Mouse (Mus musculus): ENCODE data around the gene Ctsw. TPM values are rescaled to one million over a fixed set of nuclear protein-coding genes. Genes with fewer than 3 reads are reported as not detected.
A peak's percentile ranks its signal among the peaks of the same experiment; 100 is the strongest.

Gene Ctsw
- polyA plus RNA-seq (2014; fragmentation: Nextera tagmentation; extraction: Ambion mirVana): 1.5 and 2.3 TPM in 2 replicates

DNA sequence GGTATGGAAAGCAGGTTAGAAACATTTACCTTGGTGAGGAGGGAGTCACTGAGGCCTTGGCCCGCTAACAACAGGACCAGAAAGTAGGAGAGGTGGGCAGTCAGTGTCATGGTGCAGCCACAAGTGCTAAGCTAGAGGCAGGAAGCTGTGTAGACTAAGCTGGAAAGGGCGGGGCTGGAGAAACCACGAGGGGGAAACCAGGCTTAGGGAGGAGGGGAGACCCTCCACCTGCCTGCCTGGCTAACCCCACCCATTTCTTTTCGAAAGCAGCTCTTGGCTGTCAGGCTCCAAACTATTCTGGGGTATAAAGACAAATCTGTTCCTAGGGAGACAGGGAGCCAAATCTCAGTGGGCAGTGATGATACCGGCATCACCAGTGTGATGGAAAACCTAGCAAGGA lies at the start of gene Ctsw:
Gene Ctsw (minus strand): TSS at position 134 of the 400 bp plus-strand sequence.
- no peak within 1 kb of the TSS for H3K4me2 ChIP-seq (replicated peaks; ENCODE audit: low read depth, low read length)
- no peaks in the 10 kb centered on the region for H3K27me3 ChIP-seq (ENCODE audit: control insufficient read depth, insufficient read depth, low read length)
- 39% methylated on average over 5 of the region's 5 CpGs for WGBS
- H3K4me1 ChIP-seq (ENCODE audit: control insufficient read depth, insufficient read depth, low read length): 0 out of 2 replicates have a peak, but pooled peaks cover 8% of the 10 kb centered on the region
- H3K9ac ChIP-seq (replicated peaks; ENCODE audit: low read depth, low read length): no peak within 1 kb of the TSS
- no peak within 1 kb of the TSS for H3K4me3 ChIP-seq (ENCODE audit: low read depth, low read length)
- H3K27ac ChIP-seq (ENCODE audit: low read length): no peak within 1 kb of the TSS
- H3K36me3 ChIP-seq (ENCODE audit: control insufficient read depth, insufficient read depth, low read length): peaks cover 33% of the 10 kb centered on the region
- H3K9me3 ChIP-seq (ENCODE audit: control insufficient read depth, low read depth, low read length): no peaks in the 10 kb centered on the region
- ATAC-seq (ENCODE audit: insufficient number of reproducible peaks, insufficient read depth, low FRiP score, low read depth): no peak

DNA sequence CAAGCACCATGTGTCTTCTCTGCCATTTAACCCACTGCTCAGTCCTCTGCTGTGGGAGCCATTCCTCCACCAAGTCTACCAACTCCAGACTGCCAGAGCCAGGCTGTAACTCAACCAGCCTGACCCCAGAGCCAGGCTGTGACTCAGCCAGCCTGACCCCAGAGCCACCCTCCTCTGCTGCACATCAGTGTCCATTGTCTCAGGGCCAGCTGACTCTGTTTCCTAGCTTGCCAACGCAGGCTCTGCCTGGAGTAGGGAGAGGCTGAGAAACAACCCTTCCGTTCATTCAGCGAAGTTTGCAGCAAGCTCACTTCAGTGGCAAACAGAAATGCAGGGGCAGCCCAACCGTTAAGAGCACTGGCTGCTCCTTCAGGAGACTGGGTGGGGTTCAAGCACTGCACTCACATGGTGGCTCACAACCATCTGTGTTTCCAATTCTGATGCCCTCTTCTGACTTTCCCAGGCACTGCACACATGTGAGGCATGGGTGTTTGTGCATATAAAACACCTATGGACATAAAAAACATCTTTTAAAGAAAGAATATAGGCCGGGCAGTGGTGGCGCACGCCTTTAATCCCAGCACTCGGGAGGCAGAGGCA lies 48.7 kb upstream of the Ctsw start:
- ATAC-seq (ENCODE audit: insufficient number of reproducible peaks, insufficient read depth, low FRiP score, low read depth): no peak
- no peaks in the 10 kb centered on the region for H3K27me3 ChIP-seq (ENCODE audit: control insufficient read depth, insufficient read depth, low read length)
- 75% methylated on average over 8 of the region's 8 CpGs for WGBS
- H3K4me1 ChIP-seq (ENCODE audit: control insufficient read depth, insufficient read depth, low read length): 0 out of 2 replicates have a peak, but pooled peaks cover 4% of the 10 kb centered on the region
- no peaks in the 10 kb centered on the region for H3K36me3 ChIP-seq (ENCODE audit: control insufficient read depth, insufficient read depth, low read length)
- no peak overlapping the region for H3K4me3 ChIP-seq (ENCODE audit: low read depth, low read length)
- no peak overlapping the region for H3K9ac ChIP-seq (replicated peaks; ENCODE audit: low read depth, low read length)
- no peak overlapping the region for H3K4me2 ChIP-seq (replicated peaks; ENCODE audit: low read depth, low read length)
- no peaks in the 10 kb centered on the region for H3K9me3 ChIP-seq (ENCODE audit: control insufficient read depth, low read depth, low read length)
- H3K27ac ChIP-seq (ENCODE audit: low read length): no peak overlapping the region

DNA sequence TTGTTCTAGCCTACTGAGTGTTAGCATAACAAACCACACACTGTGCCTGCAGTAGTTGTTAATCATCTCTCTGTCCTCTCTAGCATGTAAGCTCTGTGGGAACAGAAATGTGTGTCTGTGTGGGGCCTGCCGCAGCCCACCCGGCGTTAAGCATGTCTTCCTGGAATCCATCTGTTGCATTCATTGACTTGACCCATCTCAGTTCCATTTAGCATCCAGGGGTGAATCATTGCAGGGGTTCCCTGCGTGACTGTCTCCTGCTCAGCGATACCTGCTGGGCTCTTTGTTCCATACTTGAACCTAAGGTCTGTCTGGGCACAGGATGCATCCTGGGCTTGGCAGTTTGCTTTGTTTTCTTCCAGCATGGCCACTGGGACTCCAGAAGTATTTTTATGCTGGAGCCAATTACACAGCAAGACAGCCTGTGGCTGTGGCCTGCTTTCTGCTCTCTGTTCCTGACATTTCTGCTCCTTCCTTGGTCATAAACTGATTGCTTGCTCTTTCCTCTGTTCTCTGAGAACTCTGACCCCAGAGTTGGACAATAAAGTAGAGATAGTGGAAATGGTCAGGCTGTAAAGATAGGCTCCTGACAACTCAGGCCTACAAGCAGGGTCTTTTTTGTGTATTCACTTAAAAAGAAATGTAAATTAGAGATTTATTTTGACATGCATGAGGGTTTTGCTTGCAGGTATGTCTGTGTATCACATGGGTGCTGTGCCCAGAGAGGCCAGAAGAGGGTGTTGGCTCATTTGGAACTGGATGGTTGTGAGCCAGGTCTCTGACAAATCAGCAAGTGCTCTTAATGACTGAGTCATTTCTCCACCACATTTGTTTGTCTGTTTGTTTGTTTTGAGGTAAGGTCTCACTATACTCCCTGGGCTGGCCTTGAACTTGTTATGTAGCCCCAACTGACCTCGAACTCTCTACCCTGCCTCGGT lies 47.8 kb upstream of the Ctsw start:
- WGBS: 87% methylated on average over 7 of the region's 7 CpGs
- ATAC-seq (ENCODE audit: insufficient number of reproducible peaks, insufficient read depth, low FRiP score, low read depth): no peak
- H3K27me3 ChIP-seq (ENCODE audit: control insufficient read depth, insufficient read depth, low read length): no peaks in the 10 kb centered on the region
- H3K4me2 ChIP-seq (replicated peaks; ENCODE audit: low read depth, low read length): no peak overlapping the region
- H3K9ac ChIP-seq (replicated peaks; ENCODE audit: low read depth, low read length): no peak overlapping the region
- peaks cover 4% of the 10 kb centered on the region; the same call in 1 of the 2 replicates for H3K4me1 ChIP-seq (ENCODE audit: control insufficient read depth, insufficient read depth, low read length)
- H3K27ac ChIP-seq (ENCODE audit: low read length): no peak overlapping the region
- no peak overlapping the region for H3K4me3 ChIP-seq (ENCODE audit: low read depth, low read length)
- H3K36me3 ChIP-seq (ENCODE audit: control insufficient read depth, insufficient read depth, low read length): no peaks in the 10 kb centered on the region
- no peaks in the 10 kb centered on the region for H3K9me3 ChIP-seq (ENCODE audit: control insufficient read depth, low read depth, low read length)

DNA sequence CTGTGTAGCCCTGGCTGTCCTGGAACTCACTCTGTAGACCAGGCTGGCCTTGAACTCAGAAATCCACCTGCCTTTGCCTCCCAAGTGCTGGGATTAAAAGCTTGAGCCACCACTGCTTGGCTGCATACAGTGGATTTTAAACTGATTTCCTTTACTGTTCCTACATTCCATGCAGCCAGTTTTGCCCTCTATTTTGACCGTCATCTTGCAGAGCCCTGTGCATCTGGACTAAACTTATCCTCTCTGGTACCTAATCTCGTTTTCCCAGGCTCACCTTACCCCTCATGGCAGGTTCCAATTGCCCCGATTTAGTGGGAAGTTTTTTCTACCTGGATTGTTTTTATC lies 44.7 kb upstream of the Ctsw start:
- Histone ChIP-seq H3K4me3 (ENCODE audit: low read depth, low read length) (no peak overlapping the region), H3K4me2 (replicated peaks; ENCODE audit: low read depth, low read length) (no peak overlapping the region), H3K36me3 (ENCODE audit: control insufficient read depth, insufficient read depth, low read length) (no peaks in the 10 kb centered on the region), H3K9ac (replicated peaks; ENCODE audit: low read depth, low read length) (no peak overlapping the region), H3K27ac (ENCODE audit: low read length) (no peak overlapping the region), H3K4me1 (ENCODE audit: control insufficient read depth, insufficient read depth, low read length) (peaks cover 8% of the 10 kb centered on the region; the same call in 1 of the 2 replicates), H3K9me3 (ENCODE audit: control insufficient read depth, low read depth, low read length) (no peaks in the 10 kb centered on the region), H3K27me3 (ENCODE audit: control insufficient read depth, insufficient read depth, low read length) (no peaks in the 10 kb centered on the region)
- 81% methylated on average over 3 of the region's 3 CpGs for WGBS
- no peak for ATAC-seq (ENCODE audit: insufficient number of reproducible peaks, insufficient read depth, low FRiP score, low read depth)

DNA sequence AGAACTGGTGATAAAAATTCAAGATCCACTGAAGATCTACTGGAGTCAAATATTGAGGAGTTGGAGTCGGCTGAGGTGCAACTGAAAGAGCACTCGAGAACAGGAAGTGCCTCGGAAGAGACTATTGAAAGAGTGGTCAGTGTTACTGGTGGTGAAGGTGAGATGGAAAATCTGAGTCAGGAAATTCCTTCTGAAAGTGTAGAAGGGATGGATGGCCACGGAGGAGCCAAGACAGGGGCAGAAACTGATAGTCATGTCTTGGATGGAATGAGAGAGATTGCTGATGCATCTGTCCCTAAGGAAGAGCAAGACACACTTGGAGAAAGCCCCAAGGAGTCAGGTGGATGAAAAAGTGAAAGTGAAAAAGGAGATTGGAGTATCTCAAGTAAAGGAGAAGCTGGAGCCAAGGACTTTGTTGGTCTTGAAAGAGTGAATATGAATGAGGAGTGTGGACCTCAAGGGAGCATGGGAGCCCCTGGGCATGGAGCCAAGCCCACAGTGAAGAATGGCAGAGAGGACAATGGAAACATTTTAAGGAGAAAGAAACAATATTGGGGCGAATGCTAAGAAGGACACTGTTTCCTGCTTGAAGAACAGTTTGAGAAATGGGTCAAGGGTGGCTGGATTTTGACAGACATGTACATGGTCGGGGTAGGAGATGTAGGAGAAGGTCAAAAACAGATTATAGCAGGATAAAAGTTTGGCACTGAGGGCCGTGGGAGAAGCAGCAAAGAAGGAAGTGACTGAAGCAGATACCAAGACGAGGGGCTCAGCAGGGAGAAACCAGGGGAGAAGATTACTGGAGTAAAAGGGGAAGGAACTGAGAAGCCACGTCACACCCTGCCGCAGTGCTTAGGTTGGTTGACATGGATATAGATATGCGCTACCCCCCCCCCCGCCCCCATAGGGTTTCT lies 44.0 kb upstream of the Ctsw start:
- H3K9ac ChIP-seq (replicated peaks; ENCODE audit: low read depth, low read length): no peak overlapping the region
- no peak overlapping the region for H3K4me2 ChIP-seq (replicated peaks; ENCODE audit: low read depth, low read length)
- H3K4me3 ChIP-seq (ENCODE audit: low read depth, low read length): no peak overlapping the region
- H3K27ac ChIP-seq (ENCODE audit: low read length): 0 out of 2 replicates have a peak overlapping the region, but pooled peaks have one; percentile 3
- H3K27me3 ChIP-seq (ENCODE audit: control insufficient read depth, insufficient read depth, low read length): no peaks in the 10 kb centered on the region
- H3K9me3 ChIP-seq (ENCODE audit: control insufficient read depth, low read depth, low read length): no peaks in the 10 kb centered on the region
- H3K36me3 ChIP-seq (ENCODE audit: control insufficient read depth, insufficient read depth, low read length): no peaks in the 10 kb centered on the region
- 77% methylated on average over 12 of the region's 12 CpGs for WGBS
- H3K4me1 ChIP-seq (ENCODE audit: control insufficient read depth, insufficient read depth, low read length): peaks cover 8% of the 10 kb centered on the region; the same call in 1 of the 2 replicates
- no peak for ATAC-seq (ENCODE audit: insufficient number of reproducible peaks, insufficient read depth, low FRiP score, low read depth)

DNA sequence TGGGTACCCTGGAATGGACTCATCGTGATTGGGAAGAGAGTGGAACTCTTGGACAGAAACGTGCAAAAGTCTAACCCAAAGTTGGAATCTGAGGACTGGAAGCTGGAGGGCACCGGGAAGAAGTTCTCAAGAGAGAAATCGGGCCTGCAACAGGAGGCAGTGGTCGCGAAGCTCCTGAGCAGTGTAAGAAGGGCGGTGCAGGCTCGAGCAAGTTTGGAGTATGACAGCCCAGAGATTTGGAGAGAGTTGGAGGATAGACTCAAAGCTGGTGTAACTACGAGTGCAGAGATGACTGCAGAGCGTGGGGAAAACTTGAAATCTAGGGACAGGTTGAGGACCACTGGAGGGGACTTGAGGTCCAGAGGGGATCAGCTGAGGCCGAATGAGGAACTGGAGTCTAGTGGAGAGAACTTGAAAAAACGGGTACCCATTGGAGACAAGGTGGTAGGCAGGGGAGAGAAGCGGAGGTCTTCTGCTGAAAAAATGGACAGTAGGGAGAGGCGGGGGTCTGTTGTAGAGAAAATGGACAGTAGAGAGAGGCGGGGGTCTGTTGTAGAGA lies 42.8 kb upstream of the Ctsw start:
- Histone ChIP-seq H3K9ac (replicated peaks; ENCODE audit: low read depth, low read length) (peak overlapping the region; percentile 57), H3K4me3 (ENCODE audit: low read depth, low read length) (peak overlapping the region; percentile 45), H3K27ac (ENCODE audit: low read length) (0 out of 2 replicates have a peak overlapping the region, but pooled peaks have one; percentile 10), H3K4me1 (ENCODE audit: control insufficient read depth, insufficient read depth, low read length) (peaks cover 8% of the 10 kb centered on the region; the same call in 1 of the 2 replicates), H3K4me2 (replicated peaks; ENCODE audit: low read depth, low read length) (peak overlapping the region; percentile 76), H3K9me3 (ENCODE audit: control insufficient read depth, low read depth, low read length) (no peaks in the 10 kb centered on the region), H3K36me3 (ENCODE audit: control insufficient read depth, insufficient read depth, low read length) (no peaks in the 10 kb centered on the region), H3K27me3 (ENCODE audit: control insufficient read depth, insufficient read depth, low read length) (no peaks in the 10 kb centered on the region)
- WGBS: 46% methylated on average over 15 of the region's 15 CpGs
- ATAC-seq (ENCODE audit: insufficient number of reproducible peaks, insufficient read depth, low FRiP score, low read depth): no peak

DNA sequence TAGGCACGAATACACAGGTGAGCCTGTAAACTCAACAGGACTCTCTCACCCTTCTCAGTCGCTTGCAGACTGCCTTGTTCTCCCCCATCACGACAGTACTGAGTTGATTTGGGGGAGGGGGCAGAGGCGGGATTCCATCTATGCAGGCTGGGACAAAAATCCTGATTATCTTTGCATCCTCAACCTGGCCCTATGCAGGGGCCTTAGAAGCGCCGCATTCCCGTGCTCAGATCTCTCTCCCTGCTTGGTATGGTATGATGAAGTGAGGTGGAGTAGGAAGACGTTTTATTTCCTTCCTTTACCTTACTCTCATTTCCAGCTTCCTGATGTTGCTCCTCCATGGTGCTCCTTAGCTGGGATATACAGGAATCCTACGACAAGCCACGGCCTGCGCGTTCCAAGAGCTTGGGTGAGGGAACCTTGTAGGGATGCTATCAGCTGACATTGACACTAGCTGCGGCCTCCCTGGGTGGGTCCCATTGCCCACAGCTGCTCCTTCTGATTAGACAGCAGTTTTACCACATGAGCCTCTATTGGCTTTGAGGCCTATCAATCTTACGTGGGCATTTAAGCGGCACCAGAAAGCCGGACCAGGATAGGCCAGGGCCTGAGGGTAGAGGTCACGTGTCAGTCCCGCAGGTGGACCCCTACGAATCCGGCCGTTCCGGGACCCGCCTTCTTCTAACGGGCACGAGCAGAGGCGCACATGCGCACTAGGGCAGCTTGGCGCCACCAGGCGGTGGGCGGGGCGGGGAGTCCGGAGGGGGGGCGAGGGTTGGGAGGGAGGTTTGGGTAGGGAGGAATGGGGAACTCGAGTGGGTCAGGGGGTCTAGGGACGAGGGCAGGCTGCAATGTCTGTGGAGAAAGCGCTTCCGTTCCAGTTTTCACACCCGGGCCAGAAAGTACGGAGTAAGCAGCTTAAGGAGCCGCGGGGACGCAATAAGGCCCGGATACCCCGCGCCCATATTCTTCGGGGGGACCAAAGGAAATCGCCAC lies 42.0 kb upstream of the Ctsw start, which contains the start of gene Snx32:
Gene Snx32 (minus strand): TSS at position 508 of the 996 bp plus-strand sequence.
- H3K4me1 ChIP-seq (ENCODE audit: control insufficient read depth, insufficient read depth, low read length): peaks cover 8% of the 10 kb centered on the region; the same call in 1 of the 2 replicates
- no peaks in the 10 kb centered on the region for H3K36me3 ChIP-seq (ENCODE audit: control insufficient read depth, insufficient read depth, low read length)
- no peaks in the 10 kb centered on the region for H3K9me3 ChIP-seq (ENCODE audit: control insufficient read depth, low read depth, low read length)
- peak within 1 kb of the TSS; percentile 76 for H3K4me2 ChIP-seq (replicated peaks; ENCODE audit: low read depth, low read length)
- ATAC-seq (ENCODE audit: insufficient number of reproducible peaks, insufficient read depth, low FRiP score, low read depth): peak; percentile 99
- peak within 1 kb of the TSS; percentile 57 for H3K9ac ChIP-seq (replicated peaks; ENCODE audit: low read depth, low read length)
- H3K27me3 ChIP-seq (ENCODE audit: control insufficient read depth, insufficient read depth, low read length): no peaks in the 10 kb centered on the region
- H3K27ac ChIP-seq (ENCODE audit: low read length): 0 out of 2 replicates have a peak within 1 kb of the TSS, but pooled peaks have one; percentile 10
- H3K4me3 ChIP-seq (ENCODE audit: low read depth, low read length): peak within 1 kb of the TSS; percentile 45
- WGBS: 3% methylated on average over 46 of the region's 47 CpGs
